Mouse (Mus musculus) embryo, embryonic 9.5 days (tissue): ENCODE measurements around the gene Ier2.
A peak's percentile ranks its signal among the peaks of the same experiment; 100 is the strongest.
"Not testable (repeated sequence)": the region's sequence is repeated elsewhere in the genome, so short reads cannot be mapped to it uniquely, and the experiment has no call there.

Experiments used
- DNase-seq: peaks from one replicate; pipeline ENCODE4 v3.0.0-alpha.2; 2017; ENCODE audit errors: extremely low spot score

Ier2 gene

DNA sequence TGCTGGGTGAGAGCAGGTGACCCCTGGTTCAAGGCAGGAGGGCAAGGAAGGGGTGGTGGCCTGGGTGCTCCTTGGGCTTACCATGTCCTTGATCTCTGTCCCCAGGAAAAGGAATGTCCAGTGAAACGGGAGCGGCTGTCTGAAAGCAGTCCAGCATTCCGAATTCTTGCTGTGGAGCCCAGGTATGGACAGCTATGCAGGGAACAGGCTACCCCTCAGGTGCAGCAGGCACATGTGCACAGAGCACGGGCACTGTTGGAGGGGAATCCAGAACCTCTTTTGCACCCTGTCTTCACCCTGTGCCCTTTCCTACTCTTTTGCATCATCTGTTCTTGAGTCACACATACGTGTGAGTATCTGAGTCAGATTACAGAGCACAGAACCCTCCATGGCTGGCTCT lies 35.6 kb upstream of the Ier2 start:
- DNase-seq: no peak

DNA sequence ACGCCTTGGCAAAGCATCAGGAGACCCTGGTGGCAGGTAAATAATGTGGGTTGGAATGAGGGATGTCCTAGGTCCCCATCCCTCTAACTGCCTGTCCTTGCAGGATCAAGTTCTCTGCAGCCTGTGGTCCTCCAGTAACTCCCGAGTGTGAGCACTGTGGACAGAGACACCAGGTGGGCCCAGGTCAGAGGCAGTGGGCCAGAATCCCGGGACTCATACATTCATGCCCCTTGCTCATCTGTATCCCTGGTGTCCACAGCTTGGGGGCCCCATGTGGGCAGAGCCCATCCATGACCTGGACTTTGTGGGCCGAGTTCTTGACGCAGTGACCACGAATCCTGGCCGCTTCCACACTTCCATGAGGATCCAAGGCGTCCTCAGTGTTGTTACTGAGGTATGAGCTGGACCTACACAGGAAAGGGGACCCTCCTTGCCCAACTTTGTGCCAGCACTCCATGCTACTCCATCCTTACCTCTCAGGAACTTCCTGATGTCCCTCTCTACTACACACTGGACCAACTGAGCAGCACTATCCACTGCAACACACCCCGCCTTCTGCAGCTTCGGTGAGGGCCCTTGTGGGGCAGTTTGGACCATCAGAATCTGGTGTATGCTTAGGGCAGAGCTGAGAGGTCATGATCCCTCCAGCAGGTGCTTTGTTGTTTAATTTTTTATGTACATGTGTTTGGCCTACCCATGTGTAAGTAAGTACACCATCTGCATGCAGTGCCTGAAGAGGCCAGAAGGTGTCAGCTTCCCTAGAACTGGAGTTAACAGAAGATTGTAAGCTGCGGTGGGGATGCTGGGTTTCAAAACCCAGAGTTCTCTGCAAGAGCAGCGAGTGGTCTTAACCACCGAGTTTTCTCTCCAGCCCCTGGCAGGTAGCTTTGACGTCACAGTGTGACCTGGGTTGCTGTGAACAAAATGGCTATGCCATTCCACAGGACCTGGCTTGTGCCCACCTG lies 34.8 kb upstream of the Ier2 start:
- DNase-seq: no peak

DNA sequence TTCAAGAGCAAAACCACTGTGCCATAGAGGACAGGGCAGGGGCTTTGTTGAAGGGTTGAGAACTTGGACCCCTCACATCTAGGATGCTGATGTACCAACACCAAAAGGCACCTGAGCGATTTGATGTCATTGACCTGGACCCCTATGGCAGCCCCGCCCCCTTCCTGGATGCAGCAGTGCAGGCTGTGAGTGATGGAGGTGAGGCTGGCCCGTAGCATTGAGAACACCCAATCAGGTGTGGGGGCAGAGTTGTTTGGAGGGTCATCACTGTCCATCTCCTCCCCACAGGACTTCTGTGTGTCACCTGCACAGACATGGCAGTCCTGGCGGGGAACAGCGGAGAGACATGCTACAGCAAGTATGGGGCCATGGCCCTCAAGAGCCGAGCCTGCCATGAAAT lies 32.5 kb upstream of the Ier2 start:
- no peak for DNase-seq

DNA sequence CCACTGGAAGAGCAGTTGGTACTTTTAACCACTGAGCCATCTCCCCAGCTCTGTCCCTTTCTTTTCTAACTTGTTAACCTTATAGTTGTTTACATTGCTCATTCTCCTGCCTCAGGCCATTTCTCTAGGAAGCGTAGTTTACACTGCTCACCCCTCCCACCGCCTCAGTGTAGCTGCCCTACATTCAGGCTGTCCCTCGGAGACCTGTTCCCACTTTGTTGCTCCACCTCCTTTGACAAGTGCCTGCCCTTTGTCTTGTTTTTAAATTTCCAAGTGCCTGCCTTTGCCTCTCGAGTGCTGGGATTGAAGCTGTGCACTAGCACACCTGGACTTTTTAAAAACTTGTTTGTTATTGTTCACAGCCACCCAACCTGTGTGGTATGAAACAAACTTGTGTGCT lies 30.7 kb upstream of the Ier2 start:
- no peak for DNase-seq

DNA sequence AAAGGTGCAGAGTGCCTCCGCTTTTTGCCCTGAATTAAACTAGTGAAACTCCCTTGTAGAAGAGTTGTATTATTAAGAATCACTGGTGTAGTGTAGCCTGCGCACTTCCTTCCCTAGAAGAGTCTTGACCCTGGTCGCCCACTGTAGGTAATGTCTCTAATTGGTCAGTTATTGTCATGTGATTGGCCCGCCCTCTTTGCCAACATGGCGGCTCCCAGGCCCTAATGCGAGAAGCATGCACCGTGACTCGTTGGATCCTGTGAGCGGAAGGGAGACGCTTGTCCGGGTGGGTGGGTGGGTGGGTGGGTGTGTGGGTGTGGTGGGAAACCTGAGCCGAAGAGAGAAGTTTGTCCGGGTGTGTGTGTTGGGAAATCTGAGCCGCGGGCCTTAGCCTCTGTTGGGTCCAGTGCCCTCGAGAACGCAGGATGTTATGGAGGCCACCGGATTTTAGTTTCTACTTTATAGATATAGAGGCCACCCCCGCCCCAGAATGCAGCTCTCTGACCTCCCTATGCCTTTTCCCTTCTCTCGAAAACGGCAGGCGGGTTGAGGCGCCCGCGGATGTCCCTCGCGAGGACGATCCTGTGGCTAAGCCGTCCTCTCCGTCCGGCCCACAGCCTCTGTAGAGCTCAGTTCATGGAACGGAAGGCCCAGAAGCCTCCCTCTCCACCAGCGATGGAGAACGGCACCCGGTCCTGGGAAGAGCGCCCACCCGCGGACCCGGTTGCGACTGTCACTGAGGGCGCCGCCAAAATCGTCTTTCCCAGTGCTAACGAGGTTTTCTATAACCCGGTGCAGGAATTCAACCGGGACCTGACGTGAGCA lies 26.7 kb upstream of the Ier2 start:
- DNase-seq: peak; percentile 86

DNA sequence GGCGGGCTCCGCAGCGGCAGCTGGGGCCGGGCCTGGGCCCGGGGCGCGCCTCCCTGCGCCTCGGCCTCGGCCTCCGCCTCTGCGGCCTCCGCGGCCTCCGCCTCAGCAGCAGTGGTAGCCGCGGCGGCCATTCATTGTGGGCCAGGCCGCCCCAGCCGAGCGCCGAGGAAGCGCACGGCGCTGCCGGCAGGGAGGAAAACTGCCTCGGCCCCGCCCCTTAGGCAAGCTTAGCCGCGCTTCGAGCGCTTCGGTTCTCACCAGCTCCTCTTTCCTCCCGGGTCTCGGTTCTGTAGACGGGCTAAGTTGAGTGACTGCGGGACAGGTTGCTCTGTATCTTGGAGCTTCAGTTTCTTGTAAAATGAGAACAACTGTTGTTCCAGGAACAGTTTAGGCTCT lies 25.1 kb upstream of the Ier2 start, which contains the start of gene Nacc1:
Gene Nacc1, minus strand, starts transcription at position 158 of the 396 bp plus-strand sequence.
- DNase-seq: peak; percentile 84

DNA sequence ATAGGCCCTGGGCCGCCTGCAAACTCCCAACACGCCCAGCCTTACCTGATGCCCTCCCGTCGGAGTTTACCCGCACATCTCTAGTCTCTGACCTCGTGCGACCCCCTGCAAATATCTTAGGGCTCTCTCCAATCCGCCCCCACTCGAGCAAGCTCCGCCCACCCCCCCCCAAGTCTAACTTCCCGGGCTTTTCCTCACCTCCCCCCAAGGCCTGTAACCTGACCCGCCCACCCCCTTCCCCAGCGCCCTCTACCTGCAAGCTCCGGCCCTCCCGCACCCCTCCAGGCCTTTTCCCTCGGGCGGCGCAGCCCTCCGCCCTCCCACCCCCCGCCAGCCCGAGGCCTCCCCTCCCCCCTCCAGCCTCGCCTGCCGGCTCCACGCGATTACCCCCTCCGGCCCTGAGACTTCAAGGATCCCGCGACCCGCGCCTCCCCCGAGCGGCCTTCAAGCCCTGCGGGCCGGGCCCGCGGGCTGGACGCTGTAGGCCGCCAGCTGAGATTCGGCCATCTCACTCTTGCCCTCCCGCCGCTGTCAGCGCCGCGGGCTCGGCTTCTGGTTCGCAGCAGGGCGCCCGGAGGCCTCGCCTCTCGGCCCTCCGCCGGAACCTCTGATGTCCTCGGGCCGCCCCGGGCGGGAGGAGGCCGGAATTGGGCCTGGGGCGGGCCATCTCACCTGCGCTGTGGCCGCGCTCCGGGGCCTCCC lies 24.5 kb upstream of the Ier2 start:
- peak; percentile 83 for DNase-seq

DNA sequence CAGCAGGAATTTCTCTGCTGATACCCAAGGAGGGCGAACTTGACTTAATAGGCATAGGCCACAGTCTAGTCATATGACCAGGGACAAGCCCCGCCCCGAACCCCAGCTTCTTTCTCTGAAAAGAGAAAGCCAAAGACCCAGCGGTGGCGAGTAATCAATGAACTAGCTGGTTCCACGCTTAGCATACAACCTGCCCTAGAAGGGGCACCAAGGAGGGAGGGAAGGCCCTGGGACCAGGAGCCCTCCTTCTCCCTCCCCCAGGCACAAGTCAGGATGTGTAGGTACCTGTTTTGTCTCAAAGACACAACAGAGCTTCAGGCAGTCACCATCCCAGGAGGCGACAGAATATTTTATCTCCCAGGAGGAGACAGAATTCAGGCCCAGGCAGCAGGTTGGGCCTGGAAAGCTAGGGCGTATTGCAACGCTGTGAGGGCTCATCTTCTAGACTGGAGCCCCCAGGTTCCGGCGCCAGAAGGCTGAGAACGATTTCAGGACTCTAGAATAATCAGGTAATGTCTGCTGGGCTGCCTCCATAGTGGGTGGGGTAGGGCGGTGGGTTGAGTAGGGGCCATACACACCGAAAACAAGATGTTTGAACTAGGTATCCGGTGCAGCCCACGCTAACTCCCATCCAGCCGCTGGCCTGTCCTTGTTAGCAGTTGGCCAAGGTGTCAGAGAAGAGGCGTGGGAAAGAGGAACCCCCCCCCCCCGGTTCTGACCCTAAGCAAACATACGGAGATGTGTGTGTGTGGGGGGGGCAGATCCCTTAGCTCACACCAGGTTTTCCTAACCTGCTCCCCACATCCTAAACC lies 23.7 kb upstream of the Ier2 start, which contains the start of gene Trmt1:
Gene Trmt1, plus strand, starts transcription at position 117 of the 812 bp plus-strand sequence.
- peak; percentile 22 for DNase-seq

DNA sequence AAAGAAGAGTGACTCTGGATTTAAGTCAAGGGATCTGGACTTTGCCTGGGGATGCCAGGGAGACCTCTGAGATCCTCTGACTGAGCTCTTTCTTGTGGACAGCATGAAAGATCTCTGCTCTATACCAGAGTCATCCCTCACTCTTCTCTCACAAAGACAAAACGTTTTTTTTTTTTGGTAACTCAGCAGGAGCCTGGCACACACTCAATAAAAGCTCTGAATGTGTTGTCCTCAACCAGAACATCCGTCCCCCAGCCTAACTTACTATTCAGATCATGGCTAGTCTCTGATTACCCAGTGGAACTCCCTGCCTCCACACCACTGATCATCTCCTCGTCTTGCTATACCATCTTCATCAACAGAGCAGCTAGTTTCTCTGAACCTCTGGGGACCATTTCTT lies 21.9 kb upstream of the Ier2 start:
- DNase-seq: no peak

DNA sequence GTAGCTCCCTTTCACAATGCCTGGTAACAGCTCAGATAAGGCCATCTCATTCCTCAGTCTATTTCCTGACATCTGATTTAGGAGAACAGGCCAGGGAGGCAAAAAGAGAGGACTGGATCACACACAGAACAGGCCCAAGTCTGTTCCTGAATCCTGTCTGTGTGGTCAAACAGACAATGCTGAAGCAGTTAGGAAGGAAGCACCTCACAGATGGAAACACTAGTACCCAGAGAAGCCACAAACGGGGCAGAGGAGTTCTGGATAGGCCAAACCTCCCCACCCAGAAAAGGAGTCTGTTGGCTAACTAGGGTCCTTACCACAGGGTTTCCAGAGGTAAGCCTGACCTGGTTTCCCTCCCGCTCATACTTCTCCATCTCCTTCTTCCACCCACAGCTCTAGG lies 19.6 kb upstream of the Ier2 start:
- no peak for DNase-seq

DNA sequence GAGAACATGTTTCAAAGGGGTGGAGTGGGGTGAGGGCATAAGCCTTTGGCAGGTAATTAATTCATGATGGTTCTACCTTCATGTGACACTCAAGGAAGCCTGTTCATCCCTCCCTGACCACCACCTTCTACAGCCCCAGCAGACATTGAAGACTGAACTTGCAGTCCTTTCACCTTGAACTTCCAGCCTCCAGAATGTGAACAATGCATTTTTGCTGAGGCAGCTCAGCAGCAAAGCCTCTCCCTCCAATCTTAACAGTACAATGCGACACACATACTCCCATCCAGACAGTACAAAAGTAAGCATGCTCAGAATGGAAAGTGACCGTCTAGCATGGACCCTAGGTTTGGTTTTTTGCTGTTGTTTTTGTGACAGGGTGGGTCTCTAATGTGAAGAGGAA lies 18.8 kb upstream of the Ier2 start:
- no peak for DNase-seq

DNA sequence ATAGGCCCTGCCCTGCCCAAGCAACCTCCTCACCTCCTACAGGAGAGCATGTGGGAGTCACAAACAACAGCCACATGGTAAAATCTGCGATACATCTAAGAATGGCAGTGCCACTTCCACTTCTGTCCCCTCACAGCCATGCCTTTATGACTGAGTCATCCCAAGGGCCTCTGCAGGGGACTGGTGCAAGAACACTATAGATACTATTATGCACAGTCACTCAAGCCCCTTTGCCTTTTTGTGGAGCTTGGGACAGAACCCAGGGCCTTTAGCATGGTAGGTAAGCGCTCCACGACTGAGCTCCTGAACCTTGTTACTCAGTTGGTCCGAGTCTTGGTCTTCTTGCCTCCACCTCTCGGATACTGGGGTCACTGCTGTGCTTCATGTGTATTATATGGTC lies 14.7 kb upstream of the Ier2 start:
- DNase-seq: no peak

DNA sequence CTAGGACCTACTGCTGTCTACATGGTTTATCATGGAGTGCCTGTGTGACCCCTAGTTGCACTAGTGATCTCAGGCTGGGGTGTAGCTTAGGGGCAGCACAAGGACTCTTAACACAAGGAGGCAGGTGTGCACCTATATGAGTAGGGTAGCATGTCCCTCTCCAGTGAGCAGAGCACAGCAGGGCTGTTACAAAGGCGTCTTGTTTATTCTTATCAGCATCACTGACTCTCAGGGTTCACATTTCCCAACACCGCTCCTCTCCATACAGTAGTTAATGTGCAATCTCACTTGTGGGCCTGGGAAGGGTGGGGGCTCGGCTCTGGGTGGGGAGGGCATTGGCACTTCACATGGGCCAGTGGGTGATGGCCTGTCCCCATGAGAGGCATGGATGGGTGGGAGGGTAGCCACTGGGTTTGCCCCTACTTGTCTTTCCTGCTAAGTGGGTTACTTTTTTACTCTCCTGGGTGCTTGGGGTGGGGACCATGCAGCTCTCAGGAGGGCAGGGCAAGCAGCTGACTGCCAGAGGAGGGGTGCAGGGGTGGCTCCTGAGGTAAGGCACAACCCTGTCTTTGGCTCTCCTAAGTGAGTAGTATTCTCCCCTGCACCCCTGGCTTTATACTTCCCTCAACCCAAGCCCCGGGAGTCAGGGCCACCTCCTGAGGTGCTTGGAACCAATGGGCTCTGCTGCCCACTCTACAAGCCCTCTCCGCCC lies 7.8 kb upstream of the Ier2 start:
- not testable (repeated sequence) for DNase-seq

DNA sequence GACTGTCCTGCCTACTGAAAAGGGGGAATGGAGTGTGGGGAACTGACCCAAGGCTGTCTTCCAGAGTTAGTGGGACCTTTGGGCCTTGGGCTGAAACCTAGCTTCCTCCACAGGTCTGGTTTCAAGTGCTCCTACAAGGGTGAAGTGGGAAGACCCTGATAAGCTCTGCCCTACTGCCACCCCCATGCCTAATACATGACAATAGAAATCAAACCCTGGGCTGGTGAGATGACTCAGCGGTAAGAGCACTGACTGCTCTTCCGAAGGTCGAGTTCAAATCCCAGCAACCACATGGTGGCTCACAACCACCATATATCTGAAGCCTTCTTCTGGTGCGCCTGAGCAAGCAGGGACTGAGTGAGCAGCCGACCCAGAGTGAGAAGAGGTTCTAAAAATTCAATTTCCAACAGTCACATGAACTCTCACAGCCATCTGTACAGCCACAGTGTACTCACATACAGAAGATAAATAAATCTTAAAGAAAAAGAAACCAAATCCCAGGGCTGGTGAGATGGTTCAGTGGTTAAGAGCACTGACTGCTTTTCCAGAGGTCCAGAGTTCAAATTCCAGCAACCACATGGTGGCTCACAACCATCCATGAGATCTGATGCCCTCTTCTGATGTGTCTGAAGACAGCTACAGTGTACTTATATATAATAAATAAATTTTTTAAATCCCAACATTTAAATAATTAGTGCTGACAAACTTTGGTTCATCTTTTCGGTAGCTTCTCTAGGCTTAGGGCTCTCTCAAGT lies 6.3 kb upstream of the Ier2 start:
- no peak for DNase-seq

DNA sequence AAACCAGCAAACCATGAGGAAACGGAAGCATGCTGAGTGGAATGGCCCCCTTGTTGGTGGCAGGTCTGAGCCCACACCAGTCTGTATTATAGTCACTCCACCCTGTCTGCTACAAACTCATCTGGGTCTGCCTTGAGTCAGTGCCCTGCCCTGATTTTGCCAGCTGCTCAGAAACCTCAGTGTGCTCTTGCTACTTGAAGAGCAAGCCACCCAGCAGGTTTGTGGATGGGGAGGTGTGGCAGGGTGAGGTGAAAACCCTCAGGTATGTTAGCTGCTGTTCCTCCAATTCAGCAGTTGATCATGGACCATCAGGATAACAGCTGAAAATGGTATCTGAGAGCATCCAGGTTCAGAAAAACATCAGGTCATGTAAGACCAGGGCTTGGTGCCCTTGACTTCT lies 5.4 kb upstream of the Ier2 start:
- DNase-seq: no peak

DNA sequence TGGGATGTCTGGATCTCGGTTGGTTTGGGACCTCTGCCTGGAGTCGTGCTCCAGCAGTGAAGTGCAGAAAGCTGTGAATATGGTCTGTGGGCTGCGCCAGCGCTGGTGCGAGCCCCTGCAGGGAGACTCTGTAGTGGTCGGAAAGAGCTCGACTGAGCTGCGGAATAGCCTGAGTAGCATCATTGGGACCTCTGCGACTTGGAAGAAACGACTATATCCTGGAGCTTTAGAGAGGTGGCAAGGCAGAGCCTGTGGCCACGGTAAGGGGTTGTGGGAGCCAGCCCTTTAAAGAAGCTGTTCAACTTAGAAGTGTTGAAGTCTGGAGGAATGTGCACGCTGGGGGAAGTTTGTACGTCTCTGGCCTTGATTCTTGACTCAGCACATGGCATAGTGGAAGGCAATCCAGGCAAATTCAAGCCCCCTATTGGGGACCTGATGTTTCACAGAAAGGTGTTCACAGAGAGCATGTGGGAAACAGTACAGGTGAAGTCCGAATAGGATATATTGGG lies 2.8 kb upstream of the Ier2 start:
- DNase-seq: no peak

DNA sequence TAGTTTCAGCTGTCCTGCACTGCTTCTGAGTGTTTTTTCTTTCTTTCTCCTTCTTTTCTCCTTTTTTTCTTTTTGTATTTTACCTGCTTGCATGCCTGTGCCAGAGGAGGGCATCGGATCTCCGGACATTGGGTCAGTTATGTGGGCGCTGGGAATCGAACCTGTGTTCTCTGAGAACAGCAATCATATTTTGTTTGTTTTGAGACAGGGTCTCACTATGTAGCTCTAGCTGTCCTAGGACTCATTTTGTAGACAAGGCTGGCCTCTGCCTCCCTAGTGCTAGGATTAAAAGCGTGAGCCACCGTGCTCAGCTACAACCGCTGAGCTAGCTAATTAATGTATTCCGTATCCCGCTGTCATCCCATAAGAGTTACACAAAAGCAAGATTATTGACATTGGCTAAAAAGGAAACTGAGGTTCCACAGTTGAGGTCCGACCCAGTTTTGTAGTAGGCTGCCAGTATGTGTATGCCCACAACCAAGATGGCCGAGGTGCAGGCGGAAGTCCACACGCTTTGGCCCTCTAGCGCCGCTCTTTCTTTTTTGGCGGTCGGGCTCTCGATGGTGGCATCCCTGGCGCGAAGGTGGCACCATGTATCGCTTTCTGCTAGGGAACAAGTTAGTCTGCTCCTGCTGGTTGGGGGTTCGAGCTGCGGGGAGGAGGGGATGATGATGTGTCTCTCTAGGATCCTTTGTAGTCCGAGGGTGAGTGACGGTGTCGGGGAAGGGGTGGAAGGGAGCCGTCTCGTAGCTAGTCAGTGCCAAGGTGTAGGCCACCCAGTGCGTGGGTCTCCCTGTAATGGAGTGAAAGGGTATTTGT lies 2.1 kb upstream of the Ier2 start:
- DNase-seq: peak; percentile 84

DNA sequence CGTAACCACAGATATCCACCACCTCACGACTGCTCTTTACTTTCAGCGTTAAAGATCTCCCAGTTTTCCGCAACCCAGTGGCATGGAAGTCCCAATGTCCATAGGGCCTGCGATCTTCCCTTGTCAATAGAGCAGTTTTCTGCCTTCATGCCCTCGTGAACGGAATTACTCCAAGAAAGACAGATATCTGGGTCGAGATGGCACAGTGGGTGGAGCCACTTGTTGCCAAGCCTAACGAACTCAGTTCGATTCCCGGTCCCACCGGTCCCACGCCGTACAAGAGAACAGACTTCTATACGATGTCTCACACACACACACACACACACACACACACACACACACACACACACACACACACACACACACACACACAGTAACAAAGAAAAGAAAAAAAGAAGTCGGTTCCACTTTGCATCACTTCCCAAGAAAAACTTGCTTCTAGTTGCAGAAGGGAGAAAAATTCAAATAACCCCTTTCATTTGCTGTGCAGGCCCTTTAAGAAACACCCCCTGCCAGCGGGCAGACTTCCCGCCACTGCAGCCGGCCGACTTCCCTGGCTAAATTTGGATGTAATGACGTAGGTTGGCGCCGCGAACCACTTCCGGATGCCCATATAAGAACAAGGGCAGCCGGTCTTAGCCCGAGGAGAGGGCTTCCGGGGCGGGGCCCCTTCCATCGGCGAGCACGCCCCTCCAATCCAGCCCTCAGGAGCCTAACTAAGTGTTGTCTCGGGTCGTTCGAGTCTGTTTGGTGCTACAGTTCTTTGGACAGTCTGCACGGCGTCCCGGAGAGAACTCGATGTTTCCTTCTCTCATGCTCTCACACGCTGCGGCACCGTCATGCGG lies 1.1 kb upstream of the Ier2 start:
- DNase-seq: peak; percentile 96
